Mouse (Mus musculus): ENCODE data around the gene Egfl8.

Egfl8 gene

GRCm38 (mm10) chr17:34567311-34567710, 48.5 kb downstream of the Egfl8 start:
- DNase-seq = no peak

DNA sequence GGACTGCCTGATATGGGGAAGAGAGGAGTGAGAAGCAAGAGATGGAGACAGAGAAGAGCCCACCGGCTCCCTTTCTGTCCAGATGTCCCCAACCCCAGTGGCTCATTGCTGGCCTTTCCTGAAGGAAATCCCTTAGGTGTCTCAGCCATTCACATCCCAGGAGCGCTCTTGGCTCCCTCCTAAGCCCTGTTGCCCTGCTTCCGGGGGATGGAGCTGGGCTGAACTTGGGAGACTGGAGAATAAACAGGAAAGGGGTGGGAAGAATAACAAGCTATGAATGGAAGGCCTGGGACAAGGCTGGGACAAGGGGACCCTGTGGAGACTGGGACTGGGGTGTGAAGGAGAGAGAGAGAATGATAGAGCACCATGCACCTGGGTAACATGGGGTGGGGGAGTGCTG, 51.0 kb downstream of the Egfl8 start:
- DNase-seq = peak; percentile 60

GRCm38 (mm10) chr17:34564003-34564421, 51.8 kb downstream of the Egfl8 start, which contains the start of gene Notch4:
Gene Notch4, plus strand, starts transcription at chr17:34564268.
- peak; percentile 61 for DNase-seq

GRCm38 (mm10) chr17:34563354-34563753, 52.4 kb downstream of the Egfl8 start:
- DNase-seq = no peak

All from lung, postnatal 14 days (tissue).